Mouse (Mus musculus): ENCODE results near the gene Kif16b. TPM values are rescaled to one million over a fixed set of nuclear protein-coding genes. Genes with fewer than 3 reads are reported as not detected.

The Kif16b gene
- total and polyA plus RNA-seq, 2 experiments from 2014 or later = 11.7 to 38.1 TPM

GRCm38 (mm10) chr2:142625756-142626155 is 275.6 kb downstream of the Kif16b start:
- Histone ChIP-seq H3K4me1 (ENCODE audit: control insufficient read depth, insufficient read depth) (no peaks in the 10 kb centered on the region), H3K9me3 (replicated peaks; ENCODE audit: control insufficient read depth, low read length) (no peaks in the 10 kb centered on the region), H3K4me3 (ENCODE audit: low read depth, low read length) (no peak overlapping the region), H3K27me3 (ENCODE audit: control insufficient read depth, insufficient read depth, low read length) (no peaks in the 10 kb centered on the region), H3K36me3 (replicated peaks; ENCODE audit: control insufficient read depth, insufficient read depth, low read length) (no peaks in the 10 kb centered on the region), H3K4me2 (ENCODE audit: low read depth, low read length) (no peak overlapping the region), H3K27ac (ENCODE audit: low read depth) (no peak overlapping the region), H3K9ac (replicated peaks; ENCODE audit: low read depth, low read length) (no peak overlapping the region)
- 86% methylated on average over 4 of the region's 4 CpGs for WGBS
- ATAC-seq (ENCODE audit: insufficient read depth, low read depth) = no peak
- no peak for DNase-seq (ENCODE audit: low spot score)
- TF ChIP-seq CTCF (IDR thresholded peaks at IDR 0.05; ENCODE audit: low read depth) (no peak), EP300 (IDR thresholded peaks at IDR 0.05; ENCODE audit: low read depth) (no peak)

DNA sequence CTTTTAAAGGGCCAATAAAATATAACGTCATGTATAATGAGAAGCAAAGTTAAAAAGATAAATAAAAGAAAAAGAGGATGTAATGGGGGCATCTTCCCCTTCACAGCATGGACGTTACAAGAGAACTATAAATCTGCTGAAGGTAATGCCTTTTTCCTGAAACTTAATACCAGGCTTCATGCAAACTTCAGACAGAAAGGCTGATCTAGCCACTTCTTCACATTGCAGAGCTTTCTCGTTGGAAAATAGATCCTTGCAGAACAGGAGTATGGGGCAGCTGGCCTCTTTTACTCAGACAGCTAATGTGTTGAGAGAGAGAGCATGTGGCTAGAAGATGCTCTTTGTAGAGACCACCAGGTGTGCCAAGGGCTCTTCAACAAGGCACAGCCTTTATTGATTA is 276.2 kb downstream of the Kif16b start:
- Histone ChIP-seq H3K4me2 (ENCODE audit: low read depth, low read length) (no peak overlapping the region), H3K27me3 (ENCODE audit: control insufficient read depth, insufficient read depth, low read length) (no peaks in the 10 kb centered on the region)

GRCm38 (mm10) chr2:142624254-142624653 is 277.1 kb downstream of the Kif16b start:
- no peak overlapping the region for H3K4me2 ChIP-seq (ENCODE audit: low read depth, low read length)
- 87% methylated on average over 2 of the region's 2 CpGs for WGBS
- peaks cover 7% of the 10 kb centered on the region for H3K36me3 ChIP-seq (replicated peaks; ENCODE audit: control insufficient read depth, insufficient read depth, low read length)
- no peaks in the 10 kb centered on the region for H3K9me3 ChIP-seq (replicated peaks; ENCODE audit: control insufficient read depth, low read length)
- H3K4me1 ChIP-seq (ENCODE audit: control insufficient read depth, insufficient read depth) = no peaks in the 10 kb centered on the region
- H3K27me3 ChIP-seq (ENCODE audit: control insufficient read depth, insufficient read depth, low read length) = no peaks in the 10 kb centered on the region
- no peak overlapping the region for H3K9ac ChIP-seq (replicated peaks; ENCODE audit: low read depth, low read length)
- DNase-seq (ENCODE audit: low spot score) (no peak), ATAC-seq (ENCODE audit: insufficient read depth, low read depth) (no peak)
- no peak overlapping the region for H3K27ac ChIP-seq (ENCODE audit: low read depth)
- no peak overlapping the region for H3K4me3 ChIP-seq (ENCODE audit: low read depth, low read length)
- TF ChIP-seq EP300 (IDR thresholded peaks at IDR 0.05; ENCODE audit: low read depth) (no peak), CTCF (IDR thresholded peaks at IDR 0.05; ENCODE audit: low read depth) (no peak)

More for the DNA sequence above, 276.2 kb downstream of the Kif16b start:
- H3K9me3 ChIP-seq (replicated peaks; ENCODE audit: control insufficient read depth, low read length) = no peaks in the 10 kb centered on the region
- no peak overlapping the region for H3K9ac ChIP-seq (replicated peaks; ENCODE audit: low read depth, low read length)
- no peaks in the 10 kb centered on the region for H3K4me1 ChIP-seq (ENCODE audit: control insufficient read depth, insufficient read depth)
- no peak for TF ChIP-seq CTCF (IDR thresholded peaks at IDR 0.05; ENCODE audit: low read depth)
- TF ChIP-seq EP300 (IDR thresholded peaks at IDR 0.05; ENCODE audit: low read depth) = no peak
- ATAC-seq (ENCODE audit: insufficient read depth, low read depth) (no peak), DNase-seq (ENCODE audit: low spot score) (no peak)
- H3K36me3 ChIP-seq (replicated peaks; ENCODE audit: control insufficient read depth, insufficient read depth, low read length) = no peaks in the 10 kb centered on the region
- H3K27ac ChIP-seq (ENCODE audit: low read depth) = no peak overlapping the region
- no peak overlapping the region for H3K4me3 ChIP-seq (ENCODE audit: low read depth, low read length)
- WGBS = 78% methylated on average over 3 of the region's 3 CpGs

DNA sequence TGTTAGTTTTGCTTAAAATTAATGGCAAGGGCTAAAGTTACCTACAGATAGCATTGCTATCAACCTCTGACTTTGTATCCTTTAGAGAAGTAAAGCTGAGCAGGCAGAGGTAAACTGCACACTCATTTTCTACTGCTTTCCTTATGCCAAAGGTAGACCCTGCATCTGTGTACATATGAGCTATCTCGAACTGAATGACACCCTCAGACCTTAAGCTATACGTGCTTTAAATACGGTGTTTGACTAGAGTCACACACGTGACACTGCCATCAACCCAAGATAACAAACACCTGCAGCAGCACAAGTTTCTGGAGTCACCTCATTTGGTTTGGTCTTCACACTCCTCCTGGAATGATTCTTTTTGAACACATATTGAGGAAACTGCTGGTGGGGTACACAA is 280.2 kb downstream of the Kif16b start:
- 89% methylated on average over 4 of the region's 4 CpGs for WGBS
- ATAC-seq (ENCODE audit: insufficient read depth, low read depth) = no peak
- Histone ChIP-seq H3K4me1 (ENCODE audit: control insufficient read depth, insufficient read depth) (no peaks in the 10 kb centered on the region), H3K27me3 (ENCODE audit: control insufficient read depth, insufficient read depth, low read length) (no peaks in the 10 kb centered on the region), H3K4me3 (ENCODE audit: low read depth, low read length) (no peak overlapping the region), H3K4me2 (ENCODE audit: low read depth, low read length) (no peak overlapping the region), H3K36me3 (replicated peaks; ENCODE audit: control insufficient read depth, insufficient read depth, low read length) (peaks cover 11% of the 10 kb centered on the region), H3K9me3 (replicated peaks; ENCODE audit: control insufficient read depth, low read length) (no peaks in the 10 kb centered on the region), H3K27ac (ENCODE audit: low read depth) (no peak overlapping the region), H3K9ac (replicated peaks; ENCODE audit: low read depth, low read length) (no peak overlapping the region)
- TF ChIP-seq EP300 (IDR thresholded peaks at IDR 0.05; ENCODE audit: low read depth) = no peak
- no peak for TF ChIP-seq CTCF (IDR thresholded peaks at IDR 0.05; ENCODE audit: low read depth)
- no peak for DNase-seq (ENCODE audit: low spot score)

DNA sequence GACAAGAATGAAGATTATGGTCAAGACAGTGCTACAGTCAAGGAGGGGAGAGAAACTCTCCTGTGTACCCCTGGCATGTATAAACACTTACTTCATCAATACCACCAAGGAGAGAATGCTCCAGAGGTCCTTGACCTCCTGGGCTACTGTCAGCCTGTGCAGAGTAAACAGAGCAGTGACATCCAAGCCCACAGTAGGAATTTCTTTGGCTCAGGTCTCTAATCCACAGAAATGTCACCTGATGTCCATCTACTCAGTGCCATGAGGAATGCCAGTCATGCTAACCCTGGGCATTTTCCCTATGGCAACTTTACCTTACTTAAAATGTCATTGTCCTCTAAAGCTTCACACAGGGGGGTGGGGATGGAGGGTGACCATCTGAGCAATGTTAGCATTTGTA is 281.4 kb downstream of the Kif16b start:
- ATAC-seq (ENCODE audit: insufficient read depth, low read depth) = no peak
- DNase-seq (ENCODE audit: low spot score) = no peak

GRCm38 (mm10) chr2:142614535-142614934 is 286.8 kb downstream of the Kif16b start:
- H3K4me2 ChIP-seq (ENCODE audit: low read depth, low read length) = no peak overlapping the region
- WGBS = 60% methylated on average over 5 of the region's 5 CpGs
- H3K4me1 ChIP-seq (ENCODE audit: control insufficient read depth, insufficient read depth) = no peaks in the 10 kb centered on the region
- H3K9me3 ChIP-seq (replicated peaks; ENCODE audit: control insufficient read depth, low read length) = no peaks in the 10 kb centered on the region
- H3K9ac ChIP-seq (replicated peaks; ENCODE audit: low read depth, low read length) = no peak overlapping the region
- no peak overlapping the region for H3K4me3 ChIP-seq (ENCODE audit: low read depth, low read length)
- TF ChIP-seq EP300 (IDR thresholded peaks at IDR 0.05; ENCODE audit: low read depth) = no peak
- no peak for TF ChIP-seq CTCF (IDR thresholded peaks at IDR 0.05; ENCODE audit: low read depth)
- ATAC-seq (ENCODE audit: insufficient read depth, low read depth) = no peak
- no peak overlapping the region for H3K27ac ChIP-seq (ENCODE audit: low read depth)
- DNase-seq (ENCODE audit: low spot score) = no peak
- no peaks in the 10 kb centered on the region for H3K27me3 ChIP-seq (ENCODE audit: control insufficient read depth, insufficient read depth, low read length)
- H3K36me3 ChIP-seq (replicated peaks; ENCODE audit: control insufficient read depth, insufficient read depth, low read length) = peaks cover 7% of the 10 kb centered on the region

More for the DNA sequence above, 281.4 kb downstream of the Kif16b start:
- H3K4me2 ChIP-seq (ENCODE audit: low read depth, low read length) = no peak overlapping the region
- no peaks in the 10 kb centered on the region for H3K4me1 ChIP-seq (ENCODE audit: control insufficient read depth, insufficient read depth)
- H3K36me3 ChIP-seq (replicated peaks; ENCODE audit: control insufficient read depth, insufficient read depth, low read length) = peaks cover 11% of the 10 kb centered on the region
- H3K27me3 ChIP-seq (ENCODE audit: control insufficient read depth, insufficient read depth, low read length) = no peaks in the 10 kb centered on the region
- H3K27ac ChIP-seq (ENCODE audit: low read depth) = no peak overlapping the region
- TF ChIP-seq EP300 (IDR thresholded peaks at IDR 0.05; ENCODE audit: low read depth) (no peak), CTCF (IDR thresholded peaks at IDR 0.05; ENCODE audit: low read depth) (no peak)
- no peak overlapping the region for H3K4me3 ChIP-seq (ENCODE audit: low read depth, low read length)
- H3K9me3 ChIP-seq (replicated peaks; ENCODE audit: control insufficient read depth, low read length) = no peaks in the 10 kb centered on the region
- no peak overlapping the region for H3K9ac ChIP-seq (replicated peaks; ENCODE audit: low read depth, low read length)
